Mouse (Mus musculus): ENCODE data around the gene Pax6. TPM values are rescaled to one million over a fixed set of nuclear protein-coding genes. Genes with fewer than 3 reads are reported as not detected.
A peak's percentile ranks its signal among the peaks of the same experiment; 100 is the strongest.

Gene Pax6
- polyA plus RNA-seq, 1 experiment from 2014 or later, result 0.11 TPM

DNA sequence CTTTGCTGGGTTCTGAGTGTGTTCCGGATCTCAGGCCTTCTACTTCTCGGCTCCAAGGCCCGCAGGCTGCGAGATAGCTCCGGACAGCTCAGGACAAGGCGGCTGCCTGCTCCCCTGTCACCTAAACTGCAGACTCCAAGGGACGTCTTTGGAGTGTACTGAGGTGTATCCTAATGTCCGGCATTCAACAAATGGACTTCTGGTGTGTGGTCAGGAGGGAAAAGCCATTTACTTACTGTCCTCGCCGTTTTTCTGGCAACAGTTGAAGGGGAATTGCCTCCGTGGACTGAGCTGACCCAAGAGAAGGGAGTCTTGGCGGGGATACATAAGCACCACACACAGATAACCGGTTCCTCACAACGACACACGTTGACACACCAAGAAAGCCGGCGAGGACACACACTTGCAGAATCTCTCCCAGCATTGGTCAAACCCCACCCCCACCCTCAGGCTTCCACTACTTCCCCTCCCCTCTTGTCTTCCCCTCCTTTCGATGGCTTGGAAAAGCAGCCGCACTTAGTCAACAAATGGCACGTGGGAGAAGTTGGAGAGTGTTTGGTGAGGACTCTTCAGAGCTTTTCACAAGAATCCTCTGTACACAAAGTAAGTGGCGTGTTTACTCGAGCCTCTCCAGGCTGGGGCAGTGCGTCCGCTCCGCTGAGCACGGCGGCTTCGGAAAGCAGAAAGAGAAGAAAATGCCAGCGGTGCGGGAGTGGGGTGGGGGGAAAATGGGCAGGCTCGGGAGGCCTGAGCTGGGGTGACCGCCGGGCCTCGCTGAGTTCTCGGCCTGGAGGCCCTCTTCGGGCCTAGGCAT is 5.6 kb downstream of the Pax6 start:
- ATAC-seq (ENCODE audit: insufficient number of reproducible peaks, low FRiP score, low TSS enrichment, low read depth) (no peak; the same call in 1 of the 2 replicates), DNase-seq (ENCODE audit: low spot score) (peak; percentile 56)
- no peaks in the 10 kb centered on the region for H3K36me3 ChIP-seq (ENCODE audit: control insufficient read depth, insufficient read depth, low read length)
- H3K4me3 ChIP-seq (ENCODE audit: low read depth, low read length), result 0 out of 2 replicates have a peak overlapping the region, but pooled peaks have one; percentile 17
- peak overlapping the region; percentile 37; the same call in 1 of the 2 replicates for H3K4me2 ChIP-seq (ENCODE audit: low read depth, severe bottlenecking)
- under 1% methylated on average over 36 of the region's 36 CpGs for WGBS
- H3K9ac ChIP-seq (ENCODE audit: low read length), result no peak overlapping the region
- H3K27ac ChIP-seq (replicated peaks; ENCODE audit: low read depth, low read length), result no peak overlapping the region
- no peaks in the 10 kb centered on the region for H3K9me3 ChIP-seq (ENCODE audit: control insufficient read depth, low read length)
- peaks cover 18% of the 10 kb centered on the region for H3K4me1 ChIP-seq (ENCODE audit: control insufficient read depth, insufficient read depth, low read length)
- peaks cover 97% of the 10 kb centered on the region for H3K27me3 ChIP-seq (ENCODE audit: control insufficient read depth, insufficient read depth, low read length)

DNA sequence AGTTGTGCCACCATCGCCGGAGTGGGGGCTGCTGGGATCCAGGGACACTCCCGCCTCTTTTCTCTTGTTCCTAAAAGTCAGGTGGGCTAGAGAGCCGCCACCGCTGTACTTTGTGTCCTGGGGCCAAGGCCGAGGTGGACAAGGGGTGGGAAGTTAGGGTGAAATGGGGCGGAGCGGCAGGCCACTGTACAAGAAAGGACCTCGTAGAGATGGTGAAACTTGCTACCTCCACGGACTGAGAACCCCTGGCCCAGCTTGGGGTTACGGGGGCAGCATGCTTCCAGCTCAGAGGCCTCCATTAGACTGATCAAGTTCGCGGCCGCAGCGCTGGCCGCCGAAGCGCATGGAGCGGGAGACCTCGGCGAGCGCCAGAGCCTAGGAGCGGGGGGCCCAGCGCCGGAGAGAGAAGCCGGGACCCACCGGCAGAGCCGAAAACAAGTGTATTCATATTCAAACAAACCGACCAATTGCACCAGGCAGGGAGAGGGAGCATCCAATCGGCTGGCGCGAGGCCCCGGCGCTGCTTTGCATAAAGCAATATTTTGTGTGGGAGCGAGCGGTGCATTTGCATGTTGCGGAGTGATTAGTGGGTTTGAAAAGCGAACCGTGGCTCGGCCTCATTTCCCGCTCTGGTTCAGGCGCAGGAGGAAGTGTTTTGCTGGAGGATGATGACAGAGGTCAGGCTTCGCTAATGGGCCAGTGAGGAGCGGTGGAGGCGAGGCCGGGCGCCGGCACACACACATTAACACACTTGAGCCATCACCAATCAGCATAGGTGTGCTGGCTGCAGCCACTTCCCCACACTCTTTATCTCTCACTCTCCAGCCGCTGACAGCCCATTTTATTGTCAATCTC is 6.4 kb downstream of the Pax6 start:
- Histone ChIP-seq H3K27ac (replicated peaks; ENCODE audit: low read depth, low read length) (no peak overlapping the region), H3K4me3 (ENCODE audit: low read depth, low read length) (peak overlapping the region; percentile 17), H3K4me1 (ENCODE audit: control insufficient read depth, insufficient read depth, low read length) (peaks cover 16% of the 10 kb centered on the region), H3K4me2 (ENCODE audit: low read depth, severe bottlenecking) (peak overlapping the region; percentile 37), H3K36me3 (ENCODE audit: control insufficient read depth, insufficient read depth, low read length) (no peaks in the 10 kb centered on the region), H3K9ac (ENCODE audit: low read length) (no peak overlapping the region), H3K27me3 (ENCODE audit: control insufficient read depth, insufficient read depth, low read length) (peaks cover 97% of the 10 kb centered on the region), H3K9me3 (ENCODE audit: control insufficient read depth, low read length) (no peaks in the 10 kb centered on the region)
- peak; percentile 77 for DNase-seq (ENCODE audit: low spot score)
- ATAC-seq (ENCODE audit: insufficient number of reproducible peaks, low FRiP score, low TSS enrichment, low read depth), result peak; percentile 75
- WGBS, result under 1% methylated on average over 49 of the region's 49 CpGs

DNA sequence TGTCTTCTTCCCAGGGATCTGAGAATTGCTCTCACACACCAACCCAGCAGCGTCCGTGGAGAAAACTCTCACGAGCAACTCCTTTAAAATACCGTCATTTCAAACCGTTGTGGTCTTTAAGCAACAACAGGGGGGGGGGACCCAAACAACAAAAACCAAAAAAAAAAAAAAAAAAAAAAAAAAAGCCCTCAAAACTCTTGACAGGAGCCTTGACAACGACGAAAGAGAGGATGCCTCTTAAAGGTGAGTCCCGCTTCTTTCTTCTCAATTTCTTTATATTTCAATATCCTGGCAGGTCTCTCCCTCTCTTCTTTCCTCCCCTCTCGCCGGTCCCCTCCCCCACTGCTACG is 7.0 kb downstream of the Pax6 start:
- H3K9ac ChIP-seq (ENCODE audit: low read length), result no peak overlapping the region
- 0% methylated on average over 11 of the region's 11 CpGs for WGBS
- no peak overlapping the region for H3K27ac ChIP-seq (replicated peaks; ENCODE audit: low read depth, low read length)
- H3K9me3 ChIP-seq (ENCODE audit: control insufficient read depth, low read length), result no peaks in the 10 kb centered on the region
- peak overlapping the region; percentile 26; the same call in 1 of the 2 replicates for H3K4me3 ChIP-seq (ENCODE audit: low read depth, low read length)
- H3K4me2 ChIP-seq (ENCODE audit: low read depth, severe bottlenecking), result peak overlapping the region; percentile 48
- DNase-seq (ENCODE audit: low spot score), result no peak
- H3K36me3 ChIP-seq (ENCODE audit: control insufficient read depth, insufficient read depth, low read length), result no peaks in the 10 kb centered on the region
- no peak for ATAC-seq (ENCODE audit: insufficient number of reproducible peaks, low FRiP score, low TSS enrichment, low read depth)
- H3K27me3 ChIP-seq (ENCODE audit: control insufficient read depth, insufficient read depth, low read length), result peaks cover 97% of the 10 kb centered on the region
- peaks cover 16% of the 10 kb centered on the region for H3K4me1 ChIP-seq (ENCODE audit: control insufficient read depth, insufficient read depth, low read length)

DNA sequence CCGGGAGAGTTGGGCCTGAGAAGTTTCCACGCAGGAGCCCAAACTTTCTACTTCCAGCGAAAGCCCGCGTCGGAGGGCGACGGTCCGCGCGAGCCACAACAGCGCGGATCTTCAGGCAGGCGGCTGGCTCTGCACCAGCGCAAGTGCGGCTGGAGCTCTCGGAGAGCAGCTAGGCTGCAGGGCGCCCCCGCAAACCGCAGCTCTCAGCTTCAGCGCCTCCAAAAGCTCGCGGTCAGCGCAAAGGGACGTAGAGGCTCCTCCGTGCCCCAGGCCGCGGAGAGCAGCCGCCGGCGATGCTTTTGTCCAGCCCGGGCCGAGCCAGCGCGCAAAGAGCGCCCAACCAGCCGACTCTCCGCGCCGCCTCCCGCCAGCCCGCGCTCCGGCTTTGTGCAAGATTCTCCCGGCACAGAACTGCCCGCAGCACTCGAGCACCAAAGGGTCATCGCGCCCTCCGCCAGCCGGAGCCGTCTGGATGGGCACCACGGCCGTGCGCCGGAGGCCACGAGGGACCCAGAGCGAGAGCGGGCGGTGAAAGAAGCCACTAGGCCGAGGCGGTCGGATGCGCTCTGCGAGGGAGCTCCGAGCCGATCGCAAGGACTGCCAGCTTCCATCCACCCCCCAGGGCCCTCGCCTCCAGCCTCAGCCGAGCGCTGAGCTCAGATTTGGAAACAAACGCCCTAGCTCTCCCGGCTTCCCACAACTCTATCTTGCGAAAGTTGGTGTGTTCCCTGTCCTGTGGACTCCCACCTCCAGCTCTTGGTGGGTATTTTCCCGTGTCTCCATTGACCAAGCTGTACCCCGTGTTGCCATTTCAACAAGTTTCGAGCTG is 7.6 kb downstream of the Pax6 start:
- WGBS, result under 1% methylated on average over 77 of the region's 77 CpGs
- H3K9me3 ChIP-seq (ENCODE audit: control insufficient read depth, low read length), result no peaks in the 10 kb centered on the region
- no peaks in the 10 kb centered on the region for H3K36me3 ChIP-seq (ENCODE audit: control insufficient read depth, insufficient read depth, low read length)
- peak overlapping the region; percentile 30; the same call in 1 of the 2 replicates for H3K9ac ChIP-seq (ENCODE audit: low read length)
- H3K4me1 ChIP-seq (ENCODE audit: control insufficient read depth, insufficient read depth, low read length), result peaks cover 17% of the 10 kb centered on the region
- H3K27ac ChIP-seq (replicated peaks; ENCODE audit: low read depth, low read length), result 0 out of 2 replicates have a peak overlapping the region, but pooled peaks have one; percentile 21
- peak overlapping the region; percentile 26 for H3K4me3 ChIP-seq (ENCODE audit: low read depth, low read length)
- ATAC-seq (ENCODE audit: insufficient number of reproducible peaks, low FRiP score, low TSS enrichment, low read depth), result no peak
- DNase-seq (ENCODE audit: low spot score), result peak; percentile 76
- peak overlapping the region; percentile 48 for H3K4me2 ChIP-seq (ENCODE audit: low read depth, severe bottlenecking)
- peaks cover 97% of the 10 kb centered on the region for H3K27me3 ChIP-seq (ENCODE audit: control insufficient read depth, insufficient read depth, low read length)

DNA sequence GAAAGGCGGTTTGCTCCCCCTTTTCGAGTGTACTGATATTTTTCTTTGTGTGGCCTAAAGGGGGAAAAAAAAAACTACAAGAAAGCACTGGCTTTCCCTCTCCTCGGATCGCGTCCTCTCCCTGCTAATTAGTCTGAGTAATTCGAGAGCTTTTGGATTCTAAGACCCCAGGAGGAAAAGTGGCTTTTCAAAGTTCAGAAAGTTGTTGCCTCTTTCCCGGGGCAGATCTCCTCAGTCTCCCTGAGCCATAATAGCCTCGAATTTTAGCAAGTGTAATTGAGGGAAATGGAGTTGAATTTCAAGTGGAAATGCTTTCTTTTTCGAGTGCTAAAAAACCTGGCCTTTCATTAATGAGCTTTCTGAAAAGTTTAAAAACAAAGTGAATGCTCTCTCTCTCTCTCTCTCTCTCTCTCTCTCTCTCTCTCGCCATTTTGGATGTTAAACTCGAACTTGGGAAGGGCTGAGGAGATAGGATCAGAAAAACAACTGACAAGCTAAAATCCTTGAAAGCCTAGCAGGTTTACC is 8.3 kb downstream of the Pax6 start:
- peaks cover 20% of the 10 kb centered on the region for H3K4me1 ChIP-seq (ENCODE audit: control insufficient read depth, insufficient read depth, low read length)
- WGBS, result 0% methylated on average over 11 of the region's 11 CpGs
- H3K27me3 ChIP-seq (ENCODE audit: control insufficient read depth, insufficient read depth, low read length), result peaks cover 97% of the 10 kb centered on the region
- H3K4me2 ChIP-seq (ENCODE audit: low read depth, severe bottlenecking), result no peak overlapping the region
- ATAC-seq (ENCODE audit: insufficient number of reproducible peaks, low FRiP score, low TSS enrichment, low read depth) (no peak), DNase-seq (ENCODE audit: low spot score) (no peak)
- no peaks in the 10 kb centered on the region for H3K9me3 ChIP-seq (ENCODE audit: control insufficient read depth, low read length)
- no peaks in the 10 kb centered on the region for H3K36me3 ChIP-seq (ENCODE audit: control insufficient read depth, insufficient read depth, low read length)
- no peak overlapping the region for H3K4me3 ChIP-seq (ENCODE audit: low read depth, low read length)
- no peak overlapping the region for H3K9ac ChIP-seq (ENCODE audit: low read length)
- H3K27ac ChIP-seq (replicated peaks; ENCODE audit: low read depth, low read length), result no peak overlapping the region

DNA sequence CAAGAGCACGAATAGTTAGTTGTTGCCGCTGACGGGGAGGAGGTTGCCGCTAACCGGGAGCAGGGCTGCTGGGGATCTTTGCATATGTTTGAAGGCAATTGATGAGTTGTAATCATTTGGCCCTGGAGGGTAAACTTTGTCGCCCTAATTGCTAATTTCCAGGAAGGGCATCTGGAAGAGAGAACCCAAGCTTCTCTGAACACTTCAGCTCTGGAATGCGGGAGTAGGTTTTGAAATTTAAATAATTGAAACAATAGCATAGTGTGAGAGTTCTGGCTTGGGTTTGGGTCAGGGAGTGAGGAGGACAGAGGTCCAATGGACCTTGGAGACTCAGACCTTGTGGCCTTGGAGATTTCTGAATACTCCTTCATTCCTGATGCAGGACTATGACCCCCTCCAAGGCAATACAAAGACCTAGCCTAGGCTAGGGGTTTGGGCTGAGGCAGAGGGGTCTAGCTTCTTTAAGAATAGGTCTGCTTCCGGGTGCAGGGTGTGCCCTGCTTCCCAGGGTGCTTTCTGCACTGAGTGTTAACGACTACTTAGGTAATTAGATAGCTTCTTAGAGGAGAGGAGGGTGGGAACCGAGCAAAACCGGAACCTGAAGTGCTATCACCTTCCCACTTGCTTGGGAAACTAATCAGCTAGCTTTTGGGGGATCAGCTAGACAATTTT is 8.9 kb downstream of the Pax6 start:
- Histone ChIP-seq H3K27ac (replicated peaks; ENCODE audit: low read depth, low read length) (no peak overlapping the region), H3K9me3 (ENCODE audit: control insufficient read depth, low read length) (no peaks in the 10 kb centered on the region), H3K27me3 (ENCODE audit: control insufficient read depth, insufficient read depth, low read length) (peaks cover 97% of the 10 kb centered on the region), H3K4me1 (ENCODE audit: control insufficient read depth, insufficient read depth, low read length) (peaks cover 20% of the 10 kb centered on the region), H3K9ac (ENCODE audit: low read length) (no peak overlapping the region), H3K36me3 (ENCODE audit: control insufficient read depth, insufficient read depth, low read length) (no peaks in the 10 kb centered on the region), H3K4me2 (ENCODE audit: low read depth, severe bottlenecking) (no peak overlapping the region), H3K4me3 (ENCODE audit: low read depth, low read length) (no peak overlapping the region)
- ATAC-seq (ENCODE audit: insufficient number of reproducible peaks, low FRiP score, low TSS enrichment, low read depth) (no peak), DNase-seq (ENCODE audit: low spot score) (peak; percentile 51)
- under 1% methylated on average over 11 of the region's 11 CpGs for WGBS

DNA sequence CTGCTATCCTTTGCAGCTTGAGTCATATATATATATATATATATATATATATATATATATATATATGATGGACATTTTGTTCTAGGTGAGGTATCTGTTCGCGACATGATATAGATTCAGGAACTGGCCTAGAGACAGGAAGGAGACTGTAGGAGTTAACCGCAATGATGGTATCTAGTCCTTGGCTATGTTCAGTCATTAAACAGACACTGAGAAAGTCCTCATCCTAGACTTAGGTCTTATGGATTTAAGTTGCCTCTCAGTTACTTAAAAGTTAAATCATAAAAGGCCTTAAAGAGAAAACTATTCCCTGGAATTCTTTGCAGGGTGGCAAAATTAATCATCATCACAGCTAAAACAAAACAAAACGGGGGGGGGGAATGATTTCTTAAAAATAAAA is 9.6 kb downstream of the Pax6 start:
- WGBS, result 3% methylated on average over 4 of the region's 4 CpGs
- H3K27me3 ChIP-seq (ENCODE audit: control insufficient read depth, insufficient read depth, low read length), result peaks cover 98% of the 10 kb centered on the region
- H3K36me3 ChIP-seq (ENCODE audit: control insufficient read depth, insufficient read depth, low read length), result no peaks in the 10 kb centered on the region
- H3K4me1 ChIP-seq (ENCODE audit: control insufficient read depth, insufficient read depth, low read length), result peaks cover 20% of the 10 kb centered on the region
- H3K4me3 ChIP-seq (ENCODE audit: low read depth, low read length), result no peak overlapping the region
- ATAC-seq (ENCODE audit: insufficient number of reproducible peaks, low FRiP score, low TSS enrichment, low read depth), result no peak
- H3K9ac ChIP-seq (ENCODE audit: low read length), result no peak overlapping the region
- no peak overlapping the region for H3K27ac ChIP-seq (replicated peaks; ENCODE audit: low read depth, low read length)
- H3K4me2 ChIP-seq (ENCODE audit: low read depth, severe bottlenecking), result no peak overlapping the region
- no peak for DNase-seq (ENCODE audit: low spot score)
- no peaks in the 10 kb centered on the region for H3K9me3 ChIP-seq (ENCODE audit: control insufficient read depth, low read length)
